Mouse (Mus musculus): ENCODE measurements around the gene Tspan9. TPM values are rescaled to one million over a fixed set of nuclear protein-coding genes. Genes with fewer than 3 reads are reported as not detected.

Gene Tspan9
- total RNA-seq, 2 experiments from 2014 or later = 53.0 to 57.6 TPM

GRCm38 (mm10) chr6:128062784-128063183 is 80.6 kb downstream of the Tspan9 start:
- H3K27ac ChIP-seq = no peak overlapping the region
- TF ChIP-seq CTCF (IDR thresholded peaks at IDR 0.05) = no peak
- intact Hi-C loops (cut with DNase I) = no loop called here
- H3K4me3 ChIP-seq = no peak overlapping the region
- DNase-seq (ENCODE audit: extremely low spot score in 1 of 2, low spot score in 2 of 2) = no peak

GRCm38 (mm10) chr6:128062216-128062615 is 81.2 kb downstream of the Tspan9 start:
- intact Hi-C loops (cut with DNase I) = no loop called here
- DNase-seq (ENCODE audit: extremely low spot score in 1 of 2, low spot score in 2 of 2) = no peak
- Histone ChIP-seq H3K27ac (no peak overlapping the region), H3K4me3 (no peak overlapping the region)
- TF ChIP-seq CTCF (IDR thresholded peaks at IDR 0.05) = no peak

- Histone ChIP-seq H3K27ac (no peak overlapping the region), H3K4me3 (no peak overlapping the region)
- intact Hi-C loops (cut with DNase I) = no loop called here
- no peak for TF ChIP-seq CTCF (IDR thresholded peaks at IDR 0.05)
- no peak for DNase-seq (ENCODE audit: extremely low spot score in 1 of 2, low spot score in 2 of 2)
Measured at GRCm38 (mm10) chr6:128061342-128061741, 82.1 kb downstream of the Tspan9 start.

GRCm38 (mm10) chr6:128058570-128058969 is 84.8 kb downstream of the Tspan9 start:
- TF ChIP-seq CTCF (IDR thresholded peaks at IDR 0.05) = no peak
- H3K27ac ChIP-seq = peak overlapping the region; percentile 38; the same call in 1 of the 2 replicates
- DNase-seq (ENCODE audit: extremely low spot score in 1 of 2, low spot score in 2 of 2) = peak in 1 of 2 experiments; percentile 24
- intact Hi-C loops (cut with DNase I) = no loop called here
- H3K4me3 ChIP-seq = no peak overlapping the region

- DNase-seq (ENCODE audit: extremely low spot score in 1 of 2, low spot score in 2 of 2) = no peak
- H3K4me3 ChIP-seq = no peak overlapping the region
- no peak for TF ChIP-seq CTCF (IDR thresholded peaks at IDR 0.05)
- intact Hi-C loops (cut with DNase I) = no loop called here
- no peak overlapping the region; the same call in 1 of the 2 replicates for H3K27ac ChIP-seq
Measured at GRCm38 (mm10) chr6:128058157-128058556, 85.2 kb downstream of the Tspan9 start.

GRCm38 (mm10) chr6:128053000-128053732 is 90.2 kb downstream of the Tspan9 start:
- H3K4me3 ChIP-seq = no peak overlapping the region
- no peak for TF ChIP-seq CTCF (IDR thresholded peaks at IDR 0.05)
- intact Hi-C loops (cut with DNase I) = no loop called here
- H3K27ac ChIP-seq = no peak overlapping the region
- no peak for DNase-seq (ENCODE audit: extremely low spot score in 1 of 2, low spot score in 2 of 2)

GRCm38 (mm10) chr6:128047671-128048070 is 95.7 kb downstream of the Tspan9 start:
- Histone ChIP-seq H3K4me3 (no peak overlapping the region), H3K27ac (no peak overlapping the region)
- no peak for DNase-seq (ENCODE audit: extremely low spot score in 1 of 2, low spot score in 2 of 2)
- TF ChIP-seq CTCF (IDR thresholded peaks at IDR 0.05) = no peak
- intact Hi-C loops (cut with DNase I) = no loop called here

- TF ChIP-seq CTCF (IDR thresholded peaks at IDR 0.05) = no peak
- Histone ChIP-seq H3K4me3 (no peak overlapping the region), H3K27ac (no peak overlapping the region)
- DNase-seq (ENCODE audit: extremely low spot score in 1 of 2, low spot score in 2 of 2) = no peak
- intact Hi-C loops (cut with DNase I) = no loop called here
Measured at GRCm38 (mm10) chr6:128047239-128047638, 96.2 kb downstream of the Tspan9 start.

- no peak for TF ChIP-seq CTCF (IDR thresholded peaks at IDR 0.05)
- intact Hi-C loops (cut with DNase I) = no loop called here
- no peak overlapping the region for H3K4me3 ChIP-seq
- no peak overlapping the region for H3K27ac ChIP-seq
- DNase-seq (ENCODE audit: extremely low spot score in 1 of 2, low spot score in 2 of 2) = no peak
Measured at GRCm38 (mm10) chr6:128046799-128047198, 96.6 kb downstream of the Tspan9 start.

GRCm38 (mm10) chr6:128044691-128045090 is 98.7 kb downstream of the Tspan9 start:
- TF ChIP-seq CTCF (IDR thresholded peaks at IDR 0.05) = no peak
- intact Hi-C loops (cut with DNase I) = no loop called here
- Histone ChIP-seq H3K4me3 (no peak overlapping the region), H3K27ac (no peak overlapping the region)
- DNase-seq (ENCODE audit: extremely low spot score in 1 of 2, low spot score in 2 of 2) = no peak

- no peak for DNase-seq (ENCODE audit: extremely low spot score in 1 of 2, low spot score in 2 of 2)
- intact Hi-C loops (cut with DNase I) = no loop called here
Measured at GRCm38 (mm10) chr6:128043486-128043885, 99.9 kb downstream of the Tspan9 start.

GRCm38 (mm10) chr6:128041836-128042235 is 101.6 kb downstream of the Tspan9 start:
- Histone ChIP-seq H3K4me3 (no peak overlapping the region), H3K27ac (no peak overlapping the region)
- intact Hi-C loops (cut with DNase I) = no loop called here
- TF ChIP-seq CTCF (IDR thresholded peaks at IDR 0.05) = no peak
- no peak for DNase-seq (ENCODE audit: extremely low spot score in 1 of 2, low spot score in 2 of 2)

More at GRCm38 (mm10) chr6:128043486-128043885, 99.9 kb downstream of the Tspan9 start:
- Histone ChIP-seq H3K4me3 (no peak overlapping the region), H3K27ac (no peak overlapping the region)
- no peak for TF ChIP-seq CTCF (IDR thresholded peaks at IDR 0.05)

All from left cerebral cortex, adult 2 months (tissue).